Mouse (Mus musculus) MEL (cell line): Measurements from ENCODE around the gene Pigx. TPM values are rescaled to one million over a fixed set of nuclear protein-coding genes. Genes with fewer than 3 reads are reported as not detected.
A peak's percentile ranks its signal among the peaks of the same experiment; 100 is the strongest.

ENCODE experiments used
- DNase-seq: peaks from one replicate; pipeline ENCODE4 v3.0.0; 2011; ENCODE audit warnings: low read depth, low spot score
- H3K27ac ChIP-seq: 2 replicates; pipeline ENCODE4 v1.5.1; 2012; ENCODE audit warnings: low read depth, mild to moderate bottlenecking, control low read depth, low read length, moderate library complexity; ENCODE audit not compliant: control insufficient read depth
- H3K27me3 ChIP-seq, 2 experiments: fragments of 150-350 bp in 1 of 2; sonication (generic) in 1 of 2; 2 replicates each; pipeline ENCODE4 v1.6.1; 2012; ENCODE audit warnings: low read length in 2 of 2, mild to moderate bottlenecking in 2 of 2, improper control_type of control experiment in 1 of 2, moderate library complexity in 1 of 2; ENCODE audit not compliant: insufficient read depth in 2 of 2, control insufficient read depth in 1 of 2
- H3K36me3 ChIP-seq, 2 experiments: 2 replicates each; pipeline ENCODE4 v1.6.1; 2012 to 2014; ENCODE audit warnings: low read length in 2 of 2, improper control_type of control experiment in 1 of 2, inconsistent platforms in 1 of 2, mild to moderate bottlenecking in 1 of 2; ENCODE audit not compliant: insufficient read depth in 2 of 2, control insufficient read depth in 1 of 2
- H3K4me1 ChIP-seq, 2 experiments: fragments of 150-350 bp in 1 of 2; sonication (generic) in 1 of 2; 2 replicates each; pipeline ENCODE4 v1.6.1; 2012; ENCODE audit warnings: low read length in 2 of 2, improper control_type of control experiment in 1 of 2, mild to moderate bottlenecking in 1 of 2; ENCODE audit not compliant: insufficient read depth in 2 of 2, control insufficient read depth in 1 of 2
- H3K4me3 ChIP-seq, 2 experiments: fragments of 150-350 bp in 1 of 2; sonication (generic) in 1 of 2; 2 replicates each; pipeline ENCODE4 v1.5.1; 2012; ENCODE audit warnings: low read depth in 2 of 2, low read length in 2 of 2, mild to moderate bottlenecking in 2 of 2, moderate library complexity in 2 of 2, control low read depth in 1 of 2, improper control_type of control experiment in 1 of 2; ENCODE audit not compliant: control insufficient read depth in 1 of 2, insufficient read depth in 1 of 2
- H3K79me2 ChIP-seq: 2 replicates; pipeline ENCODE4 v1.6.1; 2012; ENCODE audit warnings: mild to moderate bottlenecking, low read length, moderate library complexity; ENCODE audit not compliant: control insufficient read depth, poor library complexity, insufficient read depth
- H3K9ac ChIP-seq: 2 replicates; pipeline ENCODE4 v1.6.1; 2012; ENCODE audit warnings: low read depth, mild to moderate bottlenecking, control low read depth, low read length, moderate library complexity; ENCODE audit not compliant: control insufficient read depth, poor library complexity, severe bottlenecking
- H3K9me3 ChIP-seq: fragments of 150-350 bp; sonication (generic); replicated peaks from 2 replicates; pipeline ENCODE4 v1.6.1; 2012; ENCODE audit warnings: mild to moderate bottlenecking, low read length, improper control_type of control experiment, moderate library complexity; ENCODE audit not compliant: insufficient read depth
- BHLHE40 ChIP-seq: IDR thresholded peaks from 2 replicates; pipeline ENCODE4 v1.6.1; 2012; ENCODE audit warnings: low read depth, mild to moderate bottlenecking, inconsistent platforms, low read length, improper control_type of control experiment, borderline replicate concordance
- CHD1 ChIP-seq: IDR thresholded peaks from 2 replicates; pipeline ENCODE4 v1.6.1; 2012; ENCODE audit warnings: low read depth, mild to moderate bottlenecking, inconsistent platforms, low read length, improper control_type of control experiment
- CTCF ChIP-seq, 3 experiments: IDR thresholded peaks in 2 of 3; conservative IDR thresholded peaks in 1 of 3; 2 replicates each; pipeline ENCODE4 v1.5.1; 2011 to 2012; ENCODE audit warnings: low read length in 3 of 3, low read depth in 2 of 3, mild to moderate bottlenecking in 2 of 3, improper control_type of control experiment in 1 of 3, inconsistent platforms in 1 of 3, mixed read lengths in 1 of 3, moderate library complexity in 1 of 3; ENCODE audit not compliant: control insufficient read depth in 1 of 3, insufficient read depth in 1 of 3, poor library complexity in 1 of 3, severe bottlenecking in 1 of 3
- E2F4 ChIP-seq: IDR thresholded peaks from 2 replicates; pipeline ENCODE4 v1.6.1; 2011; ENCODE audit warnings: low read depth, low read length, improper control_type of control experiment, borderline replicate concordance
- ELF1 ChIP-seq: IDR thresholded peaks from 2 replicates; pipeline ENCODE4 v1.6.1; 2014; ENCODE audit warnings: low read depth, mild to moderate bottlenecking, inconsistent platforms, low read length, improper control_type of control experiment, moderate library complexity
- GABPA ChIP-seq: IDR thresholded peaks from 2 replicates; pipeline ENCODE4 v1.6.1; 2012; ENCODE audit warnings: low read depth, mild to moderate bottlenecking, inconsistent platforms, low read length, improper control_type of control experiment, moderate library complexity
- GATA1 ChIP-seq: IDR thresholded peaks from 2 replicates; pipeline ENCODE4 v1.6.1; 2011; ENCODE audit warnings: low read depth, low read length, improper control_type of control experiment
- JUND ChIP-seq: IDR thresholded peaks from 2 replicates; pipeline ENCODE4 v1.6.1; 2011; ENCODE audit warnings: low read depth, mild to moderate bottlenecking, improper control_type of control experiment, low read length
- MAFK ChIP-seq: IDR thresholded peaks from 2 replicates; pipeline ENCODE4 v1.6.1; 2011; ENCODE audit warnings: low read depth, mild to moderate bottlenecking, low read length, improper control_type of control experiment, borderline replicate concordance
- MAX ChIP-seq: IDR thresholded peaks from 2 replicates; pipeline ENCODE4 v1.6.1; 2011; ENCODE audit warnings: low read length, improper control_type of control experiment
- MEF2A ChIP-seq: IDR thresholded peaks from 2 replicates; pipeline ENCODE4 v1.6.1; 2014; ENCODE audit warnings: low read depth, mild to moderate bottlenecking, inconsistent platforms, low read length, improper control_type of control experiment; ENCODE audit not compliant: poor library complexity, insufficient replicate concordance, severe bottlenecking; ENCODE audit errors: extremely low read depth
- MXI1 ChIP-seq: IDR thresholded peaks from 2 replicates; pipeline ENCODE4 v1.6.1; 2011; ENCODE audit warnings: mild to moderate bottlenecking, low read depth, low read length, improper control_type of control experiment
- MYC ChIP-seq: IDR thresholded peaks from 2 replicates; pipeline ENCODE4 v1.6.1; 2011; ENCODE audit warnings: low read depth, mild to moderate bottlenecking, low read length, improper control_type of control experiment, moderate library complexity
- NELFE ChIP-seq: IDR thresholded peaks from 2 replicates; pipeline ENCODE4 v1.6.1; 2011; ENCODE audit warnings: low read depth, low read length, improper control_type of control experiment
- NRF1 ChIP-seq: IDR thresholded peaks from 2 replicates; pipeline ENCODE4 v1.6.1; 2014; ENCODE audit warnings: low read depth, mild to moderate bottlenecking, inconsistent platforms, low read length, improper control_type of control experiment, moderate library complexity; ENCODE audit not compliant: poor library complexity, insufficient read depth, severe bottlenecking
- RAD21 ChIP-seq: IDR thresholded peaks from 2 replicates; pipeline ENCODE4 v1.6.1; 2011; ENCODE audit warnings: mild to moderate bottlenecking, low read depth, low read length, improper control_type of control experiment
- SIN3A ChIP-seq: IDR thresholded peaks from 2 replicates; pipeline ENCODE4 v1.6.1; 2012; ENCODE audit warnings: low read length, improper control_type of control experiment, inconsistent platforms
- SMC3 ChIP-seq: IDR thresholded peaks from 2 replicates; pipeline ENCODE4 v1.6.1; 2011; ENCODE audit warnings: low read depth, low read length, improper control_type of control experiment
- TAL1 ChIP-seq: IDR thresholded peaks from 2 replicates; pipeline ENCODE4 v1.6.1; 2012; ENCODE audit warnings: mild to moderate bottlenecking, inconsistent platforms, low read length, moderate library complexity, mixed read lengths
- TBP ChIP-seq: IDR thresholded peaks from 2 replicates; pipeline ENCODE4 v1.8.0; 2011; ENCODE audit warnings: low read depth, low read length, improper control_type of control experiment
- polyA plus RNA-seq, 2 experiments: library from polyadenylated mRNA; stranded (reverse) in 1 of 2; unstranded in 1 of 2; fragments of >175 nt in 1 of 2; fragments of >200 nt in 1 of 2; gene quantifications; 2 replicates each; pipeline versions ENCODE4 v1.2.1 to v1.2.4; 2012; ENCODE audit warnings: low replicate concordance in 2 of 2, low read depth in 1 of 2; ENCODE audit not compliant: insufficient read length in 2 of 2, insufficient read depth in 1 of 2, missing spikeins in 1 of 2
- total RNA-seq: library from RNA; depleted of rRNA; stranded (reverse); fragments of 300-350 nt; gene quantifications from 2 replicates; pipeline ENCODE4 v1.2.3, GENCODE M21; 2012

The Pigx gene
- total and polyA plus RNA-seq, 3 experiments = 22.3 to 29.5 TPM; not detected in 1

DNA sequence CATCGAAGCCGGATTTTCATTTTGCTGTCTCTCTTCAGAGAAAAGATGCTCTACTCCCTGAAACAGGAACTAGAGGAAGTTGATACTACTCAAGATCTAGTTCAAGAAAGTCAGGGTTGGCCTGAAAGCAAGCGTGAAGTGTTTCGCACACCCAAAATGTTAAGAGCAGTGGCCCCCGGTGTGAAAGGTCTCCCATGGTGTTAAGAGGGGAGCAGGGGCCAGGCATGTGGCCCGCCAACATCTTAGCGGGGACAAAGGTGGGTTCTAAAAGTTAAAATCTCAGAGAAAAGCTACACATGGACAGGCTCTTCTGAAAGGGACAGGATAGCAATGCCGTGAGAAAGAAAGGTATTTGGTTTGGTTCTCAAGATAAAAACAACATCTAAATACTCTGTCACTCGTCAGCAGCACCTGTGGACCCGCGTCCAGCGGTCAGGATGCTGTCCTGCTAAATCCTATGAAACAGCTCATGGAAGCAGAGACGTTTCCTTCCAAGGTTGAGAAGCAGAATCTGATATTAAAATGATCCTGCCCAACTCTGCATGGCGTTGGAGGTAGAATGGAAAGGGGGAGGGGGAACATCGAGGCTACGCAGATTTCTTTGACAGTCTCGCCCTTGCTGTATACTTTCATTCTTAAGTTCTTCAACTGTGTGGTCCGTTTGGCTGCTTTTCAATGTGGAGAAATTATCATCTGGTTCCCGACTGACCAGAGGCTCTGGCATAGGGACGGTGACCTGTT lies 30.1 kb upstream of the Pigx start (continued):
- TF ChIP-seq TBP (no peak), ELF1 (peak; percentile 42; the same call in 1 of the 2 replicates), CHD1 (0 out of 2 replicates have a peak, but pooled peaks have one; percentile 60), E2F4 (0 out of 2 replicates have a peak, but pooled peaks have one; percentile 50), MAX (no peak), GATA1 (0 out of 2 replicates have a peak, but pooled peaks have one; percentile 11), TAL1 (no peak), SMC3 (0 out of 2 replicates have a peak, but pooled peaks have one; percentile 5), GABPA (no peak)

DNA sequence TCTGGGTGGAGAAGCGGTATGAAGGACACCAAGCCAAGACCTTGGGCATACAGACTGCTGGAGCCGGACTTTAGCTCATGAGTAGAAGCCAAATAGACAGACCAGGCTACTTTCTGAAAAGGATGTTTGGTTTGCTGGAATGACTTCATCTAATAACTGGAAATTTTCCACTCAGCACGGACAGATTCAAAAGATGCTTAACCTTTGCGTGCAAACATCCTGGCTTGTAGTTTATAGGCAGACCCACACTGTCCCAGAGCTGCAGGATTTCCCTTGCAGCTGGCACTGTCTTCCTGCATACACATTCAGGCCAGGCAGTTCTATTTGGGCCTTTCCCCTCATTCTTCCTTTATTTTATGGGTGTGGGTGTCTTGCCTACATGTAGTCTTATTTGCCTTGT lies 27.5 kb upstream of the Pigx start:
- no peak overlapping the region for H3K4me3 ChIP-seq
- TF ChIP-seq BHLHE40 = no peak
- TF ChIP-seq GATA1 = no peak
- no peak for TF ChIP-seq MYC
- no peak for TF ChIP-seq E2F4
- TF ChIP-seq RAD21 = no peak
- no peak for TF ChIP-seq MAFK
- TF ChIP-seq MXI1 = no peak
- TF ChIP-seq CTCF (IDR thresholded peaks at IDR 0.05 in 2 of 3, conservative IDR thresholded peaks at IDR 0.05 in 1 of 3; ENCODE audit: control insufficient read depth in 1 of 3, insufficient read depth in 1 of 3, low read depth in 2 of 3, low read length in 3 of 3, poor library complexity in 1 of 3, severe bottlenecking in 1 of 3) = no peak
- TF ChIP-seq MEF2A = no peak
- TF ChIP-seq SIN3A = no peak
- TF ChIP-seq JUND = no peak
- TF ChIP-seq NELFE = no peak
- TF ChIP-seq NRF1 = no peak
- no peak overlapping the region for H3K27ac ChIP-seq
- no peaks in the 10 kb centered on the region for H3K27me3 ChIP-seq
- no peaks in the 10 kb centered on the region for H3K9me3 ChIP-seq
- peaks cover 0 to 9% of the 10 kb centered on the region in 2 experiments; a peak in 2 of 4 replicates for H3K4me1 ChIP-seq
- H3K79me2 ChIP-seq = no peaks in the 10 kb centered on the region; the same call in 1 of the 2 replicates
- DNase-seq = no peak
- no peak overlapping the region for H3K9ac ChIP-seq
- peaks cover 0 to 11% of the 10 kb centered on the region in 2 experiments; a peak in 2 of 4 replicates for H3K36me3 ChIP-seq
